Mouse (Mus musculus) midbrain, embryonic 11.5 days (tissue): Measurements from ENCODE around the gene Prkar2a. TPM values are rescaled to one million over a fixed set of nuclear protein-coding genes. Genes with fewer than 3 reads are reported as not detected.

Source experiments
- ATAC-seq: fragments of 200-750 bp; cut with Nextera tagmentation; 2 replicates; pipeline ENCODE4 v1.8.0; 2017; ENCODE audit warnings: moderate TSS enrichment, moderate library complexity; ENCODE audit not compliant: low FRiP score
- DNase-seq: peaks from one replicate; pipeline ENCODE4 v3.0.0; 2015; ENCODE audit warnings: low spot score; ENCODE audit errors: missing footprints
- H3K27ac ChIP-seq: fragments of 300-500 bp; sonication (generic); 2 replicates; pipeline ENCODE4 v1.5.1; 2014; ENCODE audit warnings: low read depth, low read length
- H3K27me3 ChIP-seq: fragments of 300-500 bp; sonication (generic); 2 replicates; pipeline ENCODE4 v1.6.1; 2014; ENCODE audit warnings: mild to moderate bottlenecking, low read length, moderate library complexity, mixed read lengths; ENCODE audit not compliant: control insufficient read depth, insufficient read depth
- H3K36me3 ChIP-seq: fragments of 300-500 bp; sonication (generic); 2 replicates; pipeline ENCODE4 v1.6.1; 2014; ENCODE audit warnings: mild to moderate bottlenecking, low read length, moderate library complexity, mixed read lengths; ENCODE audit not compliant: control insufficient read depth, insufficient read depth
- H3K4me1 ChIP-seq: fragments of 300-500 bp; sonication (generic); 2 replicates; pipeline ENCODE4 v1.6.1; 2014; ENCODE audit warnings: low read length; ENCODE audit not compliant: control insufficient read depth, insufficient read depth
- H3K4me2 ChIP-seq: fragments of 300-500 bp; sonication (generic); 2 replicates; pipeline ENCODE4 v1.6.1; 2014; ENCODE audit warnings: mild to moderate bottlenecking, moderate library complexity
- H3K4me3 ChIP-seq: fragments of 300-500 bp; sonication (generic); 2 replicates; pipeline ENCODE4 v1.5.1; 2014; ENCODE audit warnings: low read depth, low read length
- H3K9ac ChIP-seq: fragments of 300-500 bp; sonication (generic); 2 replicates; pipeline ENCODE4 v1.6.1; 2014; ENCODE audit warnings: low read length
- H3K9me3 ChIP-seq: fragments of 300-500 bp; sonication (generic); 2 replicates; pipeline ENCODE4 v1.6.1; 2016; ENCODE audit warnings: low read length; ENCODE audit not compliant: control insufficient read depth
- WGBS: fragments of 180-500 bp; shearing (Covaris S2); extraction: QIAGEN DNeasy Blood & Tissue Kit; methylation state at CpG from one replicate; pipeline ENCODE4 v1.1.7; 2014; 5-methylcytosine and 5-hydroxymethylcytosine counted together
- polyA plus RNA-seq: library from polyadenylated mRNA; unstranded; fragments of >200 nt; fragmentation: Nextera tagmentation; extraction: Ambion mirVana; gene quantifications from 2 replicates; pipeline ENCODE4 v1.2.1, GENCODE M21; 2014

Gene Prkar2a
- polyA plus RNA-seq, 1 experiment from 2014 or later: 58.2 TPM

DNA sequence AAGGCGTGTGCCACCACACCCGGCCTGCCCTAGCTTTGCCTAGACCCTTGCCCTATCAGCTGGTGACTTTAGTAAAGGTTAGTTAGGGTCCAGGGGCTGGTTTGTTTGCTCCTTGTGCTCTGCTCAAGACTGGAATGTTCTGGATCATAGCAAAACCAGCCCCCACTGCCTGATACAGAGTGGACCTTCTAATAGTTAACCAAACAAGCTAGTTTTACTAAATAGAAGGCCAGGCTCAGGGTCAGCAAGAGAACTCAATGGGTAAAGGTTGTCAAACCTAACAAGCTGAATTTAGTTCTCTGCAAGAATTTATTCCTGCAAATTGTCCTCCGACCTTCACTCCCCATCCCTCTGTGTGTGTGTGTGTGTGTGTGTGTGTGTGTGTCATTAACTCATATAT is 64.9 kb downstream of the Prkar2a start:
- H3K36me3 ChIP-seq: no peaks in the 10 kb centered on the region
- 86% methylated on average over 3 of the region's 3 CpGs for WGBS
- H3K4me3 ChIP-seq: no peak overlapping the region
- H3K27me3 ChIP-seq: no peaks in the 10 kb centered on the region
- DNase-seq (peak; percentile 41), ATAC-seq (no peak)
- H3K4me1 ChIP-seq: no peaks in the 10 kb centered on the region
- H3K4me2 ChIP-seq: no peak overlapping the region
- no peak overlapping the region for H3K27ac ChIP-seq
- no peaks in the 10 kb centered on the region for H3K9me3 ChIP-seq
- no peak overlapping the region for H3K9ac ChIP-seq

DNA sequence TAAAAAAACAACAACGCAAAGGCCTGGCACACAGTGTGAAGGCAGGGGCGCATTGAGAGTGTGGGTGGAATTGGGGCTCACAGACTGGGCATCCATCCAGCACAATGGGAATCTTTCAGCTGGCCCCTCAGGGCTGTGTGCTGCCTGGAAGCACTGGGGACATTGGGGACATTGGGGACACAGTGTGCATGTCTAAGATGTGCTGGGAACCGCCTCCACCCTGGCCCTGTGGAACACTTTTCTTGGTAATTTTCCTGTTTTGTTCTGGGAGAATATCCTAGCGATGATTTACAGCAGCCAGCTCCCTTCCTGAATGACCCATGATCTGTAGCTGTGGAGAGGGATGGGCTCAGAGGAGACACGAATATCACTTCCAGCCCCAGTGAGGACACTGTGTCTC is 65.3 kb downstream of the Prkar2a start:
- 95% methylated on average over 5 of the region's 5 CpGs for WGBS
- no peak for ATAC-seq

DNA sequence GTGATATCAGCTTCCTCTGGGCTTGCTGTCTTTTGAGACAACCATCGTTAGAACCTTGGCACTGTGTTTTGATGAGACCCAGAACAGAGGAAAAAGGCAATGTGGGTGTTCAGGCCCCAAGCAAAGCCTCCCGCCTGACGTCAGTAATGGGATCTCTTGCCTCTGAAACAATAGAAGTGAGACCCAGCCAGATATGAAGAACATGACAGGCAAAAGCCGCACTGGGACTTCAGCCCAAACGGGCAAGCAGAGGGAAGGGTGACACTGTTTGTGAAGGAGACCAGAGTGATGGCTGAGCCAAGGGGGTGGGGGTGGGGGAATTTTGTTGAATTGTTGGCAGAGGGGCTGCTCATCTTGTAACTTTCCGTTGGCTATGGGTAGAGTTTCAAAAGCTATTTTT is 68.3 kb downstream of the Prkar2a start:
- no peak overlapping the region for H3K4me3 ChIP-seq
- no peak overlapping the region for H3K27ac ChIP-seq
- H3K4me1 ChIP-seq: no peaks in the 10 kb centered on the region
- no peaks in the 10 kb centered on the region for H3K27me3 ChIP-seq
- no peaks in the 10 kb centered on the region for H3K9me3 ChIP-seq
- ATAC-seq: no peak
- peak; percentile 33 for DNase-seq
- H3K4me2 ChIP-seq: no peak overlapping the region
- no peaks in the 10 kb centered on the region for H3K36me3 ChIP-seq
- 81% methylated on average over 6 of the region's 6 CpGs for WGBS
- H3K9ac ChIP-seq: no peak overlapping the region

More for the DNA sequence above, 65.3 kb downstream of the Prkar2a start:
- H3K4me2 ChIP-seq: no peak overlapping the region
- no peaks in the 10 kb centered on the region for H3K36me3 ChIP-seq
- H3K9ac ChIP-seq: no peak overlapping the region
- no peaks in the 10 kb centered on the region for H3K4me1 ChIP-seq
- no peaks in the 10 kb centered on the region for H3K9me3 ChIP-seq
- DNase-seq: no peak
- no peaks in the 10 kb centered on the region for H3K27me3 ChIP-seq
- no peak overlapping the region for H3K27ac ChIP-seq
- no peak overlapping the region for H3K4me3 ChIP-seq

DNA sequence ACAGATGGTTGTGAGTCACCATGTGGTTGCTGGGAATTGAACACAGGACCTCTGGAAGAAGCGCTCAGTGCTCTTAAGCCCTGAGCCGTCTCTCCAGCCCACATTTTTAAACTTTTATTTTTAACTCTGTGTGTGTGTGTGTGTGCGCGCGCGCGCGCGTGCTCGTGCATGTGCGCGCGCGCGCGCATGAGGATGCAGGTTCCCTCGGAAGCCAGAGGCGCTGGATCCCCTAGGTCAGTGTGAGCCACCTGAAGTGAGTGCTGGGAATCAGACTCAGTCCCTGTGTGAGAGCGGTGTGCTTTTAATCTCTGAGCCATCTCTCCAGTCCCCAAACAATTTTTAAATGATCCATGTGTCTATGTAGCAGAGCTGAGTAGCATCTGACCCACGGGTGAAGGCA is 70.0 kb downstream of the Prkar2a start:
- 96% methylated on average over 20 of the region's 20 CpGs for WGBS
- no peaks in the 10 kb centered on the region for H3K9me3 ChIP-seq
- H3K36me3 ChIP-seq: no peaks in the 10 kb centered on the region
- DNase-seq (peak; percentile 10), ATAC-seq (no peak)
- H3K4me2 ChIP-seq: no peak overlapping the region
- no peak overlapping the region for H3K4me3 ChIP-seq
- no peaks in the 10 kb centered on the region for H3K4me1 ChIP-seq
- no peak overlapping the region for H3K9ac ChIP-seq
- no peaks in the 10 kb centered on the region for H3K27me3 ChIP-seq
- no peak overlapping the region for H3K27ac ChIP-seq

DNA sequence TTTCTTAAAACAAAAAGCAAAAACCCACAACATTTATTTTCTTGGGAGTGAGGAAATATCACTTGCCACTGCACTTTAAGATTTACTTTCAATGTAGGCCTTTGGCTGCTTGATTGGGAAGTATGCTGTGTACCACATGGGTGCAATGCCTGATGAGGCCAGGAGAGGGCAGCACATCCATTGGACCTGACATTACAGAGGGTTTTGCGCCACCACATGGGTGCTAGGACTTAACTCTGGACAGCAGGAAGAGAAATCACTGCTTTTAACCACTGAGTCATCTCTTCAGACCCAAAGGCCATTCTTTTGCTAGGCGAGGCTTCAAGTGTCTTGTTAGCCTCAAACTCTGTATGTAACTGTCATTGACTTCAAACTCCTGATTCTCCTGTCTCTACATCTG is 70.7 kb downstream of the Prkar2a start:
- WGBS: 65% methylated on average over 2 of the region's 2 CpGs

DNA sequence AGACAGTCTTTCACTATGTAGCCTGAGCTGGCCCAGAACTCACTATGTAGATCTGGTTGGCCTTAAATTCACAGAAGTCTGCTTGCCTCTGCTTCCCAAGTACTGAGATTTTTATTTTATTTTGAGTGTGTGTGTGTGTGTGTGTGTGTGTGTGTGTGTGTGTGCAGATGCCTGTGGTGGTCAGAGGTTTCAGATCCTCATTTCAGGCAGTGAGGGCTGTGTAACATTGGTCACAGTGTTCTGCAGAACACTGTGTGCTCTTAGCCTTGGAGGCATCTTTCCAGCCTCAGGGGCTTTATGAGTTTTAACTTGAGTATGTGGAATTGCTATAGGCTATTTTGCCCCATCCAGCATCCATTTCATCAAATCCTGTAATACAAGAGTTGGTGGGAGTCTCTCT is 72.4 kb downstream of the Prkar2a start:
- H3K4me3 ChIP-seq: no peak overlapping the region

More for the DNA sequence above, 70.7 kb downstream of the Prkar2a start:
- no peak overlapping the region for H3K4me2 ChIP-seq
- H3K9ac ChIP-seq: no peak overlapping the region
- H3K36me3 ChIP-seq: no peaks in the 10 kb centered on the region
- H3K4me3 ChIP-seq: no peak overlapping the region
- DNase-seq (peak; percentile 90), ATAC-seq (no peak)
- H3K9me3 ChIP-seq: no peaks in the 10 kb centered on the region
- no peak overlapping the region for H3K27ac ChIP-seq
- no peaks in the 10 kb centered on the region for H3K4me1 ChIP-seq
- H3K27me3 ChIP-seq: no peaks in the 10 kb centered on the region

DNA sequence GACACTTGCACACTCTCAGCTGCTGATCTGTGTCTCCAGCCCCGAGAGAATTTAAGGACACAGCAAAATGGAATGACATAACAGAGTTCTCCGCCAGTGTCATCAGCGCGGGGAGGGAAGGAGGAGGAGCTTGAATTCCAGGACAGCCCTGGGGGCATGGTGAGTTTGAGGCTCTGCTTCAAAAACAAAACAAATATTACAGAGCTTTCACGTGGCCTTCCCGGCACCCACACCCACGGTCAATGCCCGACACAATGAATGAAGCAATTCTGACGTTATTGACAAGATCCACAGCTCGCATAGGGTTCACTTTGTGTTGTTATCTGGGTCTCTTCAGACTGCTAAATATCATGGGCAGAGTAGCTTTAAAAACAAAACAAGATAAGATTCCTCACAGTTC is 75.9 kb downstream of the Prkar2a start:
- DNase-seq (no peak), ATAC-seq (no peak)
- Histone ChIP-seq H3K36me3 (no peaks in the 10 kb centered on the region), H3K4me3 (no peak overlapping the region), H3K9ac (no peak overlapping the region), H3K4me1 (no peaks in the 10 kb centered on the region), H3K9me3 (no peaks in the 10 kb centered on the region), H3K27me3 (no peaks in the 10 kb centered on the region), H3K4me2 (no peak overlapping the region), H3K27ac (no peak overlapping the region)
- 80% methylated on average over 10 of the region's 10 CpGs for WGBS

More for the DNA sequence above, 72.4 kb downstream of the Prkar2a start:
- DNase-seq: no peak
- no peak overlapping the region for H3K27ac ChIP-seq
- no peaks in the 10 kb centered on the region for H3K27me3 ChIP-seq
- no peak overlapping the region for H3K9ac ChIP-seq
- H3K4me1 ChIP-seq: no peaks in the 10 kb centered on the region
- H3K9me3 ChIP-seq: no peaks in the 10 kb centered on the region
- no peaks in the 10 kb centered on the region for H3K36me3 ChIP-seq
- H3K4me2 ChIP-seq: no peak overlapping the region
- no peak for ATAC-seq

DNA sequence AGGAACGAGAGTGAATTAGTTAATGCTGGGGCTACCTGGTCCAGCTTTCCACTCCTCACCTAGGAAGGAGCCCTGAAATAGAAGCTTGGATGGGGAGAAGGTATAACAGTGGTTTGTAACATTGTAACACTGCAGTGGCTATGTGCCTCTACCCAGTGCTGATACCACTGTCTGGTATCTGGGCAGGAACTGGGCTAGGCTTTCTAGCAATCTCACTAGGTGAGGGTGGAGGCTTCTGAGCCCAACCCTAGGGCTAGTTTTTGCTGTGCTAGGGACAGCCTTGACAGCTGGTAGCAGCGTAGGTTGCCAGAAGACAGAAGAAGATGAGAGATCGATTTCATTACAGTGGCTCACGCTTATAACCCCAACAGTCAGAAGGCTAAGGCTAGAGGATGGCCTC is 87.5 kb downstream of the Prkar2a start:
- DNase-seq (no peak), ATAC-seq (no peak)
- no peaks in the 10 kb centered on the region for H3K4me1 ChIP-seq
- no peak overlapping the region for H3K4me3 ChIP-seq
- H3K36me3 ChIP-seq: no peaks in the 10 kb centered on the region
- no peaks in the 10 kb centered on the region for H3K9me3 ChIP-seq
- WGBS: 90% methylated on average over 4 of the region's 4 CpGs
- no peak overlapping the region for H3K27ac ChIP-seq
- H3K27me3 ChIP-seq: no peaks in the 10 kb centered on the region
- no peak overlapping the region for H3K9ac ChIP-seq
- no peak overlapping the region for H3K4me2 ChIP-seq

DNA sequence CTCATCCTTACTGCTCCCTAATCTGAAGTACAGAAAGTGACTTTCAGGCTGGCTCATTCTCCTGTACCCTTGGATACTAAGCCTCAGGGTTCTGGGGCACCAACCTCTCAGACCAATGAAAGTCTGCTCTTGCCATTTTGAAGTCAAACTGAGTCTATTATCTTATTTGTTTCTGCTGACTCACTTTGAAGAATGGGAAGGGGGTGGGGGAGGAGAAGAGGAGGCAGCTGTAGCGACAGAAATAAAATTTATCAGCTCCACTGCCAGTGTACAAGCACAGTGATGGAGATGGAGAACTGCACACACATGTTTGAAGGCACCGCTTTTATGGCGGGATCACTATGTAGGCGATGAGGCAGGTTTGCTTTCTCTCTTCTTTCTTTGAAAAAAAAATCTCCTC is 88.2 kb downstream of the Prkar2a start:
- Histone ChIP-seq H3K4me2 (no peak overlapping the region), H3K27me3 (no peaks in the 10 kb centered on the region), H3K9ac (no peak overlapping the region), H3K4me1 (no peaks in the 10 kb centered on the region), H3K4me3 (no peak overlapping the region), H3K27ac (no peak overlapping the region), H3K36me3 (no peaks in the 10 kb centered on the region), H3K9me3 (no peaks in the 10 kb centered on the region)
- WGBS: 92% methylated on average over 4 of the region's 4 CpGs
- ATAC-seq (no peak), DNase-seq (peak; percentile 33)

DNA sequence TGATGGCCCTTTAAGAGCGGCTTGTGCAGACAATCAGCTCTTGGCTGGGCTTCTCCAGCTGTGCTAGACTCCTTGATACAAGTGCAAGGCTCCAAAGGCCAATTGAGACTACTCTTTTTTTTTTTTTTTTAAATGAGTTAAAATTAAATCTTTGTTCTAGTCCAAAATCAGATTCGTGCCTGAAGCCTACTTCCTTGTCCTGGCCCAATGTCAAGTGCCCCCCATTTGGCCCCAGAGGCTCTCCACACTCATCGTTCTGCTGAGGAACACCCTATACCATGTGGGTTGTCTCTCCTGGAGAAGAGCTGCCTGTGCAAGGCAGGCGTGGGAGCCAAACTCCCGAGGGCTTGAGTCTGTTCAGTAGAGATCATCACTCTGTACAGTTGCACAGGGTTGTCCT is 91.8 kb downstream of the Prkar2a start:
- Histone ChIP-seq H3K27ac (no peak overlapping the region), H3K27me3 (no peaks in the 10 kb centered on the region), H3K4me3 (no peak overlapping the region), H3K36me3 (no peaks in the 10 kb centered on the region), H3K9ac (no peak overlapping the region), H3K9me3 (no peaks in the 10 kb centered on the region), H3K4me2 (no peak overlapping the region), H3K4me1 (peaks cover 17% of the 10 kb centered on the region)
- ATAC-seq: no peak
- DNase-seq: no peak
- WGBS: 70% methylated on average over 5 of the region's 5 CpGs
